Mouse (Mus musculus) kidney, postnatal 14 days (tissue): ENCODE results near the gene E2f2.

ENCODE experiments used
- DNase-seq: peaks from one replicate; pipeline ENCODE4 v3.0.0; 2022; ENCODE audit warnings: mixed read lengths

Gene E2f2

DNA sequence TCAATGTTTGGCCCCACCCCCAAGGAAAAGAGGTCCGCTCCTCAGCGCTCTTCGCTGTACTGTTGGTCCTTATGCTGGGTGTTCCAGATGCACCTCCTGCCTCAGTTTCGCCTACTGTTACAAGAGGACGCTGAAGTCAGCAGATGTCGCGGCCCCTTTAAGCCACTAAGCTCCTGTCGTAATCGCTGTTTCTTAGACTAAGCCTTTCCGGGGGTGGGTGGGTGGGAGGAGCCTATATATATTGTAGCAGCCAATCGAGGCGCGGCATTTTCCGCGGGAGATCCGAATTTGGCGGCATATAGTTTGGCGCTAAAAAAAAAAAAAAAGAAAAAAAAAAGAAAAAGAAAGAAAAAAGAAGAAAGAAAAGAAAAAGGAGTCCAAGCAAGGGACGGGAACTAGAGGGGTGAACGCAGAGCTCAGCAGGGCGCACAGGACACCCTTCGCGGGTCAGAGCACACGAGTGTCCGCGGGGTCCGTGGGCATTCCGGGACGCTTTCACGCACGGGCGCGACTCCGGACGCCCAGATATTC is at the start of gene E2f2:
E2f2 (plus strand) TSS at position 384 of the 531 bp plus-strand sequence.
- DNase-seq: peak; percentile 85

DNA sequence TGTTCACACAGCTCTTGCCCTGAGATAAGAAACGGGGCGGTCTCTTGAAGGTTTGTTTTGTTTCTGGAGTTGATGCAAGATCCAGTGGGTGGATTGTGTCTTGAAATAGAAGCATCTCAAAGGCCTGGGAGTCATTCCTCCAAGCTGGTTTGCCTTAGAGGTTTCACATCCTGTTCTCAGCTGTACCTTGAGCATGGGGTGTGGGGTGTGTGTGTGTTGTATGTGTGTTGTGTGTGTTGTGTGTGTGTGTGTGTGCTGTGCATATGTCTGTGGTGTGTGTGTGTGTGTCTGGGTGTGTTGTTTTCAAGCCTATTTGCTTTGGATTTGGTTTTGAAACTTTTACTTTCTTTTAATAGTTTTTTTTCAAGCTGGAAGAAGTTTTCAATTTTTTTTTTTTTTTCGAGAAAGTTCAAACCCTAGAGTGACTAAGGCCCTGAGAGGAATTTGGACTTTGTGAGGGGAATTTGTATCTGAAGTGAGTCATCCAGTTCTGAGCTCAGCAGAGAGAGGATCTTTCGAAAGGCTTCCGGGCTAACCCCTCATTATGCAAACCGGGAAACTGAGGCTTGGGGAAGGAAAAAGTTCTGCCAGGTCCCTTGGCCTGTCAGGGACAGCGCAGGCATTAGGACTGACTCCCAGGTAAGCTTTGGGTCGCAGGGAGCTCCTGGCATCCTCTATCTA is 48.9 kb upstream of the E2f2 start:
- no peak for DNase-seq

DNA sequence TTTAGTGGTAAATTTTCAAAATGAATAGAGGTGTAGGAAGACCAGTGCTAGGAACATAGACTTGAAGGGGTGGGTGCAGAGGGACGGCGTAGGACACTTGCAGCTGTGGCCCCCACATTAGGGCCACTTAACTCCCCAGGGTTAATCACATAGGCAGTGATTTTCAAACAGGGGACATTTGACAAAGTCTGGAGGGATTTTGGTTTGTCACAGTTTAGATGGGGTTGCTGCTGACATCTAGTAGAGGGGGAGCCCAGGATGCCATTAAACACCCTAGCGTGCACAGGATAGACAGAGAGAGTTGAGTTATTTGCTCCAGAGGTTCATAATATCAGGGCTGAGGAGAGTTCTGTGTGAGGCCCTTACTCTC is 48.4 kb upstream of the E2f2 start:
- DNase-seq: no peak

DNA sequence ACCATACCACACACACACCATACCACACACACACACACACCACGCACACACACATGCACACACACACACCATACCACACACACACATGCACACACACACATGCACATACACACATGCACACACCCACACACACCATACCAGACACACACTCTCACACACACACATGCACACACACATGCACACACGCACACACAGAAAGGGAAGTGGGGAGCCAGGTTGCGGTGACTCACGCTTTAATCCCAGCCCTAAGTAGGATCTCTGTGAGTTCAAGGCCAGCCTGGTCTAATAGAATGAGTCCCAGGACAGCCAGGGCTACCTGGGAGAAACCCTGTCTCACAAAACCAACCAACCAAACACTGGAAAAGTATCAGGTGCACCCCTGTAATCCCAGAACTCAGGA is 47.6 kb upstream of the E2f2 start:
- DNase-seq: no peak

DNA sequence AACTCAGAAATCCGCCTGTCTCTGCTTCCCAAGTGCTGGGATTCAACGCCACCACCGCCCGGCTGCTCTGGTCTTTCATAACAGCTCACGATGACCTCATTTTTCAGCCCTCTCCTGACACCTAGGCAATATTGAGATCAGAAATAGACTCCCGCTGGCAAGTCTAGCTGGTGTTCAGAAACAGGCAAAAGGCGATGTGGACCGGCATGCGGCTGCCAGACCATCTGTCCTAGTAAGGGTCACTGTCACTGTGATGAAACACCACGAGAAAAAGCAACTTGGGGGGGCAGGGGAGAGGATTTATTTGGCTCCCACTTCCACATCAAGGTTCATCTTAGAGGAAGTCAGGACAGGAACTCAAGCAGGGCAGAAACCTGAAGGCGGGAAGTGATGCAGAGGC is 46.7 kb upstream of the E2f2 start:
- DNase-seq: no peak

DNA sequence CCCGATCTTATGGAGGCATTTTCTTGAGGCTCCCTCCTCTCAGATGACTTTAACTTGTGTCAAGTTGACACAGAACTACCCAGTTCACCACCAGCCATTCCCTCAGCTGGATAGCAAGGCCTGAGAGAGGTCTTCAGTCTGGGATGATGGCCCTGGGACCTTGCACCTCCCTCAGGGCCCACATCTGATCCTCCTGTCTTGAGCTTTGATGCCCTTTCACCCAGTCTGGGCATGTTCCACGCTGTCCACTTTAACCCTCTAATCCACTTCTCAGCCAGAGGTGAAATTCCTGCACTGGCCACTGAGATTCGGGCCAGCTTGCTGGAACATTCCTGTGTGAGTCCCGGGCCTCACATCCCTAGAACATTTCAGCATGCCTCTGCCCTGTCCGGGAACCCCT is 46.2 kb upstream of the E2f2 start:
- no peak for DNase-seq

DNA sequence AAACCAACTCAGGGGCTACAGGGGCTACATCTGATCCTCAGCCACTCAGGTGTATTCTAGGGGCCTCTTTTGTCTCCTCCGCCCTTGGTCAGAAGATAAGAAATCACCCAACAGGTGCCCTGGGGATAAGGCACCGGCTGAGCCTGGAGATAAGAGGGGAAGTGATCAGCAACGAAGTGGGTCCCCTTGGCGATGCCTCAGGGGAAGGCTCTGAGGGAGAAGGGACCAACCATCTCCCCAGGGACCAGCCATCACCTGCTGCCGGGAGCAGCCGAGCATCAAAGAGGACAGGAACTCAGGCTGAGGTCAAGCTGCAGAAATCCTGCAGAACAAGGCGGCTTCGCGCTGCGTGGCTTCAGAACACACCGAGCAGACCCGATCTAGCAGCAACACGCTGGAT is 44.5 kb upstream of the E2f2 start:
- no peak for DNase-seq

DNA sequence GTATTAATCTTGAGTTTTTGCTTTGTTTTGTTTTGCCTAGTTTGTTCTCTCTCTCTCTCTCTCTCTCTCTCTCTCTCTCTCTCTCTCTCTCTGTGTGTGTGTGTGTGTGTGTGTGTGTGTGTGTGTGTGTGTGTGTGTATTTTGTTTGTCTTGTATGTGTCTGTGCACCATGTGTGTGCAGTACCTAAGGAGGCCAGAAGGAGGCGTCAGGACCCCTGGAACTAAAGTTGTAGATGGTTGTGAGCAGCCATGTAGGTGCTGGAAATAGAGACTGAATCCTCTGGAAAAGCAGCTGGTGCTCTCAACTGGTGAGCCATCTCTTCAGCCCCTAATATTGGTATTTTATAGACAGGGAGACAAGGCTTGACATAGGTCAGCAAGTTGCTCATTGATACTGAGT is 42.4 kb upstream of the E2f2 start:
- no peak for DNase-seq

DNA sequence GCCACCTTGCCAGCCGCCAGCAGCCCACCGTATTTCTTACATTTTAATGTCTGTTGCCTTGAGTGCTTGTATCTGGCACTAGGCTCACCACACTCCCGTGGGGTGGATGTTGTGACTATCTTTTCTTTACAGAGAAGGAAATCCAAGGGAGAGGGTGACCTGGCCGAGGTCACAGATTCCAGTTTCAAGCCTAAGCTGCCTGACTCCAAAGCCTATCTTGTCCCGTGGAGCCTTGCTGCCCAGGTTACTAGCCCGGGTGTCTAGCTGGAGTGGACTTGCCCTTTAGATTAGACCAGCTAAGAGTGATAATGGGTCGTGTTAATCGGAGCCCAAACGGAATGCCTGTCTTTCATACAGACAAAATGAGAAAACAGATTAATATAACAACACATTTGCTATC is 38.4 kb upstream of the E2f2 start:
- DNase-seq: no peak

DNA sequence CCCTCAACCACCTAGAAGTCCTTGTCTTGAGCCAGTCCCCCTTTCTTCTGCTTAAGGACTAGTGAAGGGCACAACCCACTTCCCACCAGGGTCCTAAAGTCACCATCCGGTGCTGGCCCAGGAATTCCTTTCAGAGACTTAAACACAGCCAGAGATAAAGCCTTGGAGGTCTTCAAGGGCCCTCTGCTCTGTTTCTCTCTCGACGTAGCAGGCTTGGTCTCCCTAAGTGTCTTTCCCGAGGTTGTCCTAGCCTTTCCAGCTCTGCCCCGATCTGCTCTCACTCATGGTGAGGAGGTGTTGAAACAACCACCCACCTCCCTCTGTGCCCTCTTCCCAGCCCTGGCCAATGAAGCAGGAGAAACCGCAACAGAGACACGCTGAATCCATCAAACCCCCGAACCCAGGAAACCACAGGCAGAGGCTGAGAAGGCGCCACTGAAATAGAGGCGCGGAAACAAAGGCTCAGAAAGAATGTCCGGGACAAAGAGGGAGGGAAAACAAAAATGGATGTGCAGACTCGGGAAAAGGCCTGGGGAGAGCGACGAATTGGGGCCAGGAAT is 37.7 kb upstream of the E2f2 start:
- no peak for DNase-seq

DNA sequence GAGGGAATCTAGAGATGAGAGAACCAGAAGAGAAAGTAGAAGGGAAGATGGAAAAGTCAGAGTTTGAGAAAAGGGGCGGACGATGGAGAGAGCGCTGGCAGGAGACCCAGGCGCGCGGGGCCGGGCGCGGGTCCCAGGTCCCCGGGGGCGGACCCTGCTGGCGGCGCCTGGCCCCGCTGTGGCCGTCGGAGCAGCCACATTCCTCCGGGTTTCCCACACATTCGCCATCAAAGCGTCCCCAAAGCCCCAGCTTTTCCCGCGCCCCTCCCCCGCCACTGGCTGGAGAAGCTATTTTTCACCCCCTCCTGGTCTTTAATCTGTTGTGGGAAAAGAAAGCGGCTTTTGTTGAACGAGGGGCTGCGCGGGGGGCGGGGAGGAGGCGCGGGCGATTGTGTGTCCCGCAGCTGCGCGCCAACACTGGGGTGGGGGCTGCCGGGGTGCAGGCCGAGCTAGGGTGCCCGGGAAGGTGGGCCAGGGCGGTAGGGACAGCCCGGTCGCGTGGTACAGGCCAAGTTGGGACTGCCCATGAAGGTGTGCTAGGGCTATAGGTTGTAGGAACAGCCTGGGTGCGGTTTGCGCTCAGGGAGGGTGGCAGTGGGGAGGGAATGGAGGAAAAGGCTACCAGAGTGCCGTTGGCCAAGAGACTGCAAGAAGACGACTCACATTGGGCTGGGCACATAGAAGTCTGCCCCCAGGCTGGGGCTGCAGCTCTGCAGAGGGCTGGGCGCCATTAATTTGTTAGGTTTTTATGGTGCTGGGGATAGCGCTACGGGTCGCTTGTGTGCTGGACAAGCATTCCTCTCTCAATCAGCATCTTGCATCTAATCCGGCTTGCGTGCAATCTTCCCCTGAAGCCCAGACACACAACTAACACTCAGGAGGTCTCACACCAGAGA is 37.0 kb upstream of the E2f2 start:
- DNase-seq: peak; percentile 83

DNA sequence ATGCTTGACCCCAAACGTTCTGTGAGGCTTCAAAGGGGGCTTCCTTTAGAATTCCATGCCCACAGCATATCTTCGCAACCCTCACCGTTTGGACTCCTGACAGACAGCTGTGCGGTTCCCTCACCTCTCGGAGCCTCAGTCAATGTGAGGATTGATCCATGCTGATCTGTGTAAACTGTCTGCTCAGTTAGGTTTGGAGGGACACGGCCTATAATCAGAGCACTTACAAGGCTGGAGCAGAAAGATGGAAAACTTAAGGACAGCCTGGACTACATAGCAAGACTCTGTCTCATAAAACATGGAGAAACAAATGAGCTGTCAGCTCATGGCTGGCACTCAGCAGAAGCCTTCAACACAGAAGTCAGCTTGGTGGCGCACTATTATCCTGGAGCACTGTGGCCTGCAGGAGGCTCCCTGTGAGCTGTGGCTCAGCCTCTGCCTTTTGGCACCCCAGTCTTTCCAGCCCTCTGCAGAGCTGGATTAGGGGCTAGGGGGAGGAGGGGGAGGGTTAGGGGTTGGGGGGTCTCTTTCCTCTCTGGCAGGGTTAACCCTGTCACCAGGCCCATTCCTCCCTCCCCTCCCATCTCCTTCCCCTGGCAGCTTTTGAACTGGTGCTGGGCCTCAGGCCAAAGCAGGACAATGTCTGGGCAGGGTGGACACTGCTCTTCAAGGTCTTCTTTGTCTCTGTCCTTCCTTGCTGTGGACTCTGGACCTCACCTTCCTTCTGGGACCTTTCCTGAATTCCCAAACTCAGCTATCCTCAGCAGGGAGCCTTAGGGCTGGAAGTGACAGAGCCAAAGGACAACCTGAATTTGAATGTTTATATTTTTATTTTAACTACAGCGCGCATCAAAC is 36.1 kb upstream of the E2f2 start:
- DNase-seq: peak; percentile 71

DNA sequence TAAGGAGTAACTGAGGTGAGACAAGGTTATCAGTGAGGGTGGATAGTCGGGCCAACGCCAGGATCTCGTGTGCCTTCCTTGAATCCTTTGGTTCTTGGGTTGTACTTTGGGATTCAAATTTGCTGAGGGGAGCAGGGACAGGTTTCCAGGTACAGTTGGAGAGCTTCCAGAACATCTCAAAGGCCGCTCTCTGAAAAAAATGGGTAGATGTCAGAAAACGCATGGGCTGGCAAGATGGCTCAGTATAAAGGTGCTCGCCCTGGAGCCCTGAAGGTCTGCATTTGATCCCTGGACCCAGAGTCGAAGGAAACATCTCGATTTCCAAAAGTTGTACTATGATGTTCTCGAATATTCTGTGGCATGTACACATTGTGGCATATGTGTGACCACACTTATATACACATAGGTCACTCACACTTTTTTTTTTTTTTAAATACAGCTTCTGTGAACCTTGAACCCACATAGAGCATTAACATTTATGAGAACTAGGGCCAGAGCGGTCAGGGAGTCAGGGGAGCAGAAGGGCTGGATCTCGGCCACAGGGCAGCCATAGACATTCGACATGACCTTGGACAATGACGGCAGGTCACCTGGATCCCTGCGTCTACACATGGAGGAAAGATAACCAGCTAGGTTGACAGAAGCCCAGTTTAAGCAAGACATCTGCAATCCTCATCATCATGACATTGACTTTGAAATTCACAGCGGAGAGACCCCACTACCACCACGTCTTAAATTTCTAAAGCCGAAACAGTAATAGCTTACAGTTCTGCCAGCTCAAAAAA is 32.7 kb upstream of the E2f2 start:
- DNase-seq: peak; percentile 43

DNA sequence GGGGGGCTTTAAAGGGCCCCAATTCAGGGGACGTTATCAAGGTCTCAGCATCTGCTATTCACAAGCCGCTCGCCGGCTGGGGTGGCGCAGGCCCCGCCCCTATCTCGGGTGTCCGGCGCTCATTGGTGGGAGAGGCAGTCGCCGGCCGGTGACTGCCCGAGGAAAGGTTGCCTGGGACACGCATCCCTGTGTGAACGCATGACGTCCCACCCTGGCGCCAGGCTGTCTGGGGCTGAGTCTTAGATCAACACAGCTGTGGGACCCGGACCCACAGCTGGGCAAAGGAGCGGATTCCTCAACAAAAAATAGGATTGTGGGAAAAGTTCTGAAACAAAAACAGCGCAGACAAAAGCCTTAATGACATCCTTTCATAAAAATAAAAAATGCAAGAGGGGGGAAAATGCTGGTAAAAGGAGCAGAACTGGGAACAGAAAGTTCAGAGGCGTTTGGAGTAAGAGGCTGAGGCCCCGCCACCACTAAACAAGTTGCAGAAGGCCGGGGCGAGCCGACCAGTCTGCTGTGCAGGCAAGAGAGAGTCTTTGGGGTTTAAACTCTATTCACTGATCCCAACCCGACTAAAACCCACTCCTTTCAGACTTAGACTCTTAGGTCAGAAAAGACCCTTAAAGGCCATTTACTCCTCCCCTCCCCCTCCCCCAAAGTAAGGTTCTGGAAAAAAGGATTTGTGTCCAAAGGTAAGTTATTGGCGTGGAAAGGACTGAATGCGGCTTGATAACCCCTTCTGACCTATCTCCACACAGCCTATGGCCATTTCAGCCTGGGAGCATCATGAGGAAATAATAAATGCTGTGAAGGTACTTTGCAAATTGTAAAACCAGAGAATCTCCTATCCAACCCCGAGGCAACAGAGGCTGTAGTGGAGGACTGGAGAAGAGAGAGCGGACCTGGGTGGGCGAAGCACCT is 31.6 kb upstream of the E2f2 start:
- peak; percentile 97 for DNase-seq

DNA sequence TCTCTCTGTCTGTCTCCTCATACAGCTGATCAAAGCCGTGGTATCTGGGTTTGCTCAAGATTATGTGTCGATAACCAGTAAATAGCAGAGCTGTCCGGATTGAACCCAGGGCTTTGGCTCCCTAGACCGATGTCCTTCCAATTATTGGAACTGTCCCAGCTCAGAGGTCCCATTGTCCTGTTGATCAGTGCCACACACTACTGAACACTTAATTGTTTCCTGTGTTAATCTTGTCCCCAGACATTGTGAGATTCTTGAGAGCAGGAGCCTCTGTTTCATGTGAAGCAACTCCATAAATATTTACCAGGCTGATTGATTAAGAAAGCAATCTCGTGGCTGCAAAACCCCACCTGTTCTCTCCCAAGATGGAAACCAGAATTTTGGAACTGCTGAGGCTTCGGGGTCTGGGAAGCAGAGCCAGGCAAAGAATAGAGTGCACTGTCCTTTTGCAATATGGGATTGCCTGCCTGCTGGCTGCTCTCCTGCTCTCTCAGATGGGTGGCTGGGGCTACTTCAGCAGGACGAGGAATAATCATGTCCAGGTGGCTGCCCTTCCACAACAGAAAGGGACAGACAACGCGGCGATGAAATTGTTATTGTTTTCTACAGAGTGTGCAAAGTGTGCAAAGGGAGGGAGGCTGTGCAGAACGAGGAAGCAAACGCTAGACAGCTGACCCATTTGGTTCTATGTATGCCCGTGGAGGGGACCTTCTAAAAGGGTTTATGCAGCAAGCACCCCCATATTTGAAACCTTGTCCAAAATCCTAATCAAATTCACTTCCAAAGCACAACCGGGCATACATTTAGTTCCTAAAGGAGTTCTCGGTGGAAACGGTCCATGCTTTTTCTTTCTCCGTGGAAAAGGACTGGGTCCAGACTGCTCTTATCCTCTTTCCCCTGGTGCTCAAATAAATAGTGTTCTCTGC is 29.7 kb upstream of the E2f2 start:
- DNase-seq: no peak

DNA sequence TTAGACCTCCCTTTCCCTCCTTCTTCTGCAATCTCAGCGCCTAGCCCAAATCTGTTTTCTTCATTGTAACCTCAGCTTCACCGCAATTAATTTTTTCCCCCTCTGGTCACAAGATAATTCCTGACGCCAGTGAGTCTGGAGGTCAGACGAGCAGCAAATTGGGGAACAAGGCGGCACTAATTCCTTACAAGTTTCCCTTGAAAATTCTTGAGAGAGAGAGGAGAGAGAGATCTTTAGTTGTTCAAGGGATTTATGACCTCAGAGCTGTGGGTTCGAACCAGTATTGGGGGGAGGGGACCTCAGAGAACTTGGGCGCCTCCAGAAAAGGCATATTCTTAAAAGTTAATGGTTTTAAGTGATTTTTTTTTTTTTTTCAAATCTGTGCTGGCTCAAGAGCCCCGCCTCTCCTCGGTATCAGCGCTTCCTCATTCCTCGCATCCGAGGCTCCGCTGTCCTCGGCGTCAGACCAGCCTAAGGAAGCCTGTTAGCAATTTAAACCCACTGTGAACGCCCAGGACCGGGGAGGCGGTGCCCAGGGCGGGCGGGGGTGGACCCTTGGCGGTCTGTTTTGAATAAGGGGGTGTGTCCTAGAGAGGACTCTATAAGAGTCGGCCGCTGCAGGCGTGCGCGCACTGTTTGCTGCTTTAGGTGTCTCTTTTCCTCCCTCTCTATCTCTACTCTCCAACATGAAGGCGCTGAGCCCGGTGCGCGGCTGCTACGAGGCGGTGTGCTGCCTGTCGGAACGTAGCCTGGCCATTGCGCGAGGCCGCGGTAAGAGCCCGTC is 28.8 kb upstream of the E2f2 start, which contains the start of gene Id3:
Id3 (plus strand) TSS at position 305 of the 784 bp plus-strand sequence.
- peak; percentile 97 for DNase-seq

DNA sequence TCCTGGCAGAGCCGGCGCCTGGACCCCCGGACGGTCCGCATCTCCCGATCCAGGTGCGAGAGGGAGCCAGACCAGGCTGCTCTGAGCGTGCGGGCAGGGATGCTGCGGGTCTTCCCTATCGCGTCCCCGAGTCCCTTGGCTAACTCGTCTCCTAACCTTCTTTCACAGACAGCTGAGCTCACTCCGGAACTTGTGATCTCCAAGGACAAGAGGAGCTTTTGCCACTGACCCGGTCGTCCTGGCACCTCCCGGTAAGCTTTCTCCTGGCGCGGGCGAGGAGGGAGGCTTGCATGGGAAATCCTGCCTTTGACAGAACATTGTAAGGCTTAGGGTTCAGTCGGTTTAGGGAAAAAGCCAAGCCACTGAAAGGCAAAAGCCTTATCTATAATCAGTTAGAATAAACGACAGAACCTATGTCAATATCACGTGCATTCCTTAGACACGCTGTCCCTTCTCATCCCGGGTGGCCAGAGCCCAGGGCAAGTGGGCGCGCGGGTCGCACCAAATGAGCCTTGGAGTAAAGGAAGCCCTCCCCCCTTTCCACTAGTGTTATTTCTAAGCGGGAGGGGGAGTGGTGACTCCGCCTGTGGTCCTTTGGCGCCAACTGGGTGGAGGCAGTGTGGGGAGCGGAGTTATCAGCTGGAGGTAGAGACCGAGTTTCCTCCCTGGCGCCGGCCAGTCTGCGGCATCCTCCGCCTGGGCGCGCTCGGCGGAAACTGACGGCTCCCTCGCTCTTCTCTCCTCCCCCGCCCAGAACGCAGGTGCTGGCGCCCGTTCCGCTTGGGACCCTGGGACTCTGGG is 27.9 kb upstream of the E2f2 start:
- DNase-seq: peak; percentile 86

DNA sequence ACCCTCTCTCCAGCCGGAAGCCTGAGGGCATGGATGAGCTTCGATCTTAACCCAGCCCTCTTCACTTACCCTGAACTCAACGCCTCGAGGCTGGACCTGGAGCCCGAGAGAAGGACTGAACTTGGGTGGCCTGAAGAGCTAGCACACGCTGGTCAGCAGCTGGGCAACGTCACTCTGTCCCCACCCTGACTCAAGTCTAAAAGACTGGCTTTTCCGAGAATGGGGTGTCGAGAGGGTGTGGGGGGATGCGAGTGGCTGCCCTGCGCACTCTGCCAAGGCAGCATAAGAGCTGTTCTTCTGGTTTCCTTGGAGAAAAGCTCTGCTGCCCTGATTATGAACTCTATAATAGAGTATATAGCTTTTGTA is 27.3 kb upstream of the E2f2 start:
- no peak for DNase-seq
